Mouse (Mus musculus) neutrophil, adult 5-6 weeks (primary cell): Measurements from ENCODE around the gene Slc25a16. TPM values are rescaled to one million over a fixed set of nuclear protein-coding genes. Genes with fewer than 3 reads are reported as not detected.

Experiments used
- ATAC-seq: fragments of 151-379, 151-347 bp; 2 replicates; pipeline ENCODE4 v1.8.0; 2017; ENCODE audit warnings: mild to moderate bottlenecking, moderate TSS enrichment; ENCODE audit not compliant: insufficient number of reproducible peaks, poor library complexity, low FRiP score, severe bottlenecking; ENCODE audit errors: extremely low read depth
- total RNA-seq: library from RNA; stranded (forward); fragments of 200-1000 nt; gene quantifications from 2 replicates; pipeline ENCODE4 v1.2.3, GENCODE M21; 2017

Slc25a16 gene
- total RNA-seq, 1 experiment from 2014 or later: 18.5 TPM

GRCm38 (mm10) chr10:62980039-62980954 lies 59.9 kb downstream of the Slc25a16 start, which contains the start of gene Rufy2:
Gene Rufy2 (plus strand): TSS chr10:62980223.
- ATAC-seq: peak; percentile 89

GRCm38 (mm10) chr10:62984072-62984471 lies 63.6 kb downstream of the Slc25a16 start:
- ATAC-seq: peak; percentile 45; the same call in 1 of the 2 replicates

GRCm38 (mm10) chr10:62984495-62984894 lies 64.1 kb downstream of the Slc25a16 start:
- no peak for ATAC-seq

- ATAC-seq: peak; percentile 30; the same call in 1 of the 2 replicates
Observed at GRCm38 (mm10) chr10:62987341-62987740, 66.9 kb downstream of the Slc25a16 start.

GRCm38 (mm10) chr10:62990636-62991035 lies 70.2 kb downstream of the Slc25a16 start:
- ATAC-seq: no peak

GRCm38 (mm10) chr10:62993991-62994390 lies 73.6 kb downstream of the Slc25a16 start:
- no peak for ATAC-seq

Other genes starting within 250 kb of the Slc25a16 start
- 0.25 and 1.7 TPM in 2 replicates for gene Stox1, start 194.5 kb upstream of the Slc25a16 start, total RNA-seq
- gene Ccar1, start 128.3 kb upstream of the Slc25a16 start, total RNA-seq: 148 and 164 TPM in 2 replicates
- 2.2 and 2.7 TPM in 2 replicates for gene Tet1, start 11.6 kb upstream of the Slc25a16 start, total RNA-seq
- 16.6 and 17.6 TPM in 2 replicates for gene Dna2, start 26.4 kb downstream of the Slc25a16 start, total RNA-seq
- gene Rufy2, start 59.6 kb downstream of the Slc25a16 start, total RNA-seq: 34.0 and 35.5 TPM in 2 replicates
- 127 and 138 TPM in 2 replicates for gene Hnrnph3, start 103.6 kb downstream of the Slc25a16 start, total RNA-seq
- gene Pbld2, start 103.7 kb downstream of the Slc25a16 start, total RNA-seq: 1.1 and 1.9 TPM in 2 replicates
- gene Pbld1, start 139.5 kb downstream of the Slc25a16 start, total RNA-seq: 1.4 and 1.6 TPM in 2 replicates
- gene Atoh7, start 179.0 kb downstream of the Slc25a16 start, total RNA-seq: not detected in 2 replicates